Mouse (Mus musculus) erythroblast, embryonic 14.5 days (primary cell): ENCODE results near the gene Scn9a.

Experiments used
- GATA1 ChIP-seq: IDR thresholded peaks from 2 replicates; pipeline ENCODE4 v1.6.1; 2012; ENCODE audit warnings: low read length, inconsistent platforms, mixed read lengths
- TAL1 ChIP-seq: IDR thresholded peaks from 3 replicates; pipeline ENCODE4 v1.6.1; 2012; ENCODE audit warnings: low read length, inconsistent platforms, mixed read lengths

DNA sequence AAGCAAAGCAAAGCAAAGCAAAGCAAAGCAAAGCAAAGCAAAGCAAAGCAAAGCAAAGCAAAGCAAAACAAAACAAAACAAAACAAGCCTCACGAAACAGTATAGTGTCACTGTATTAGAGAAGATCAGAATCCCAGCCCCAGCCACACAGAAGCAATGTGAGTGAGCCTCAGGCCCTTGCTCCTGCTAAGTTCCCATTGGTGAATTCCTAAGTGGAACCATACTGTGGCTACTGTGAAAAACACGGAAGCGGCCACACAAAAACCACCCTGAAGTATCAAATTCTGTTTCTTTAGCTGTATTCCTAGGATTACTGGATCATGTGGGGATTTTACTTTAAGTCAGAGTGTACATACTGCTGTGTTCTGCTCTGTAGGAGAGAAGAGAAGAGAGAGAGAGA, 198.5 kb downstream of the Scn9a start:
- TF ChIP-seq GATA1 = no peak
- TF ChIP-seq TAL1 = no peak
